Mouse (Mus musculus) testis, adult 2 months (tissue): ENCODE results near the gene Fig4.

ENCODE experiments used
- CTCF ChIP-seq: fragments of 200-500 bp; IDR thresholded peaks from 2 replicates; pipeline ENCODE4 v1.5.1; 2012; ENCODE audit warnings: low read depth, mild to moderate bottlenecking, inconsistent platforms, low read length, moderate library complexity; ENCODE audit not compliant: control insufficient read depth, insufficient read depth, insufficient replicate concordance
- POLR2A ChIP-seq: fragments of 200-500 bp; IDR thresholded peaks from 2 replicates; pipeline ENCODE4 v1.6.1; 2012; ENCODE audit warnings: low read depth, mild to moderate bottlenecking, inconsistent platforms, low read length, moderate library complexity; ENCODE audit not compliant: control insufficient read depth

- TF ChIP-seq CTCF (no peak), POLR2A (no peak)
Observed at GRCm38 (mm10) chr10:41245477-41245876, 57.6 kb downstream of the Fig4 start.
